Mouse (Mus musculus) heart, embryonic 11.5 days (tissue): ENCODE measurements at regions not wholly inside any gene's neighbourhood (a gene's known extent, or its start where the extent isn't known, plus 50 kb on each side); places are given as distances from the start of the nearest gene placed in this dataset.

Experiments used
- ATAC-seq: fragments of 200-750 bp; cut with Nextera tagmentation; replicated peaks from 2 replicates; pipeline ENCODE4 v1.8.0; 2017; ENCODE audit warnings: moderate library complexity; ENCODE audit not compliant: insufficient number of reproducible peaks, low FRiP score, low TSS enrichment
- H3K27ac ChIP-seq: fragments of 300-500 bp; sonication (generic); 2 replicates; pipeline ENCODE4 v1.5.1; 2014; ENCODE audit warnings: mild to moderate bottlenecking, low read depth, low read length
- H3K27me3 ChIP-seq: fragments of 300-500 bp; sonication (generic); 2 replicates; pipeline ENCODE4 v1.6.1; 2014; ENCODE audit warnings: mild to moderate bottlenecking, low read length, mixed read lengths; ENCODE audit not compliant: control insufficient read depth, insufficient read depth
- H3K36me3 ChIP-seq: fragments of 300-500 bp; sonication (generic); 2 replicates; pipeline ENCODE4 v1.6.1; 2014; ENCODE audit warnings: mild to moderate bottlenecking, low read length, moderate library complexity, mixed read lengths; ENCODE audit not compliant: control insufficient read depth, insufficient read depth
- H3K4me1 ChIP-seq: fragments of 300-500 bp; sonication (generic); 2 replicates; pipeline ENCODE4 v1.6.1; 2014; ENCODE audit warnings: low read length; ENCODE audit not compliant: control insufficient read depth, insufficient read depth
- H3K4me2 ChIP-seq: fragments of 300-500 bp; sonication (generic); 2 replicates; pipeline ENCODE4 v1.6.1; 2014; ENCODE audit warnings: mild to moderate bottlenecking, moderate library complexity
- H3K4me3 ChIP-seq: fragments of 300-500 bp; sonication (generic); 2 replicates; pipeline ENCODE4 v1.5.1; 2014; ENCODE audit warnings: low read depth, low read length
- H3K9ac ChIP-seq: fragments of 300-500 bp; sonication (generic); 2 replicates; pipeline ENCODE4 v1.6.1; 2014; ENCODE audit warnings: mild to moderate bottlenecking, low read depth, low read length, moderate library complexity
- H3K9me3 ChIP-seq: fragments of 300-500 bp; sonication (generic); replicated peaks from 2 replicates; pipeline ENCODE4 v1.6.1; 2016; ENCODE audit warnings: low read length; ENCODE audit not compliant: control insufficient read depth
- WGBS: fragments of 180-500 bp; shearing (Covaris S2); extraction: QIAGEN DNeasy Blood & Tissue Kit; methylation state at CpG from one replicate; pipeline ENCODE4 v1.1.7; 2014; ENCODE audit not compliant: insufficient replicate concordance; 5-methylcytosine and 5-hydroxymethylcytosine counted together

DNA sequence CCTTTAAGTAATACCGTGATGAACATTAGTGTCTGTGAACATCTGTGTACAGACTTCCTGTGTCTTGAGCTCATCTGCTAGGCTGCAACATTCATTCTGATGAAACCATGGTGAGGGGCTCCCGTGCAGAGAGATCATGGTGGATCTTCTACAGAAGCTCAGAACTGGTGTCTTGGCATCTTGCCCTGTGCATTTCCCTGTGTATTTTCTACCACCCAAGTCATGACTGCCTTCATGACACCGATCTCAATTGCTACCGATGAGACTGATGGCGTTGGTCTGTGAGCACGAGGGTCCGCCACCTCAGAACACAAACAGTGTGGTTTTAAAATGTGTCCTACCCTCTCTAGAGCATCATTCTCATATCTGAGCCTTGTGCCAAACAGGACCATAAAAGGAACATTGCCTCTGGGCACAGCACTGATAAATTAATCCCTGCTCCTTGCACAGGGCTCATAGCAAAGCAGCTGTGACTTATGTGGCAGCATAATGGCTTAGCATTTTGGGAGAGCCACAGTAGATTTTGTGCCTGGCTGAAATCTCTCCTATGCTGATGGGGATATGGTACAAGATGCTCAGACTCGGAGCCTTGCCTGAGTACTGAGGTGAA is 132.8 kb upstream of the Slc35f3 start:
- no peaks in the 10 kb centered on the region for H3K9me3 ChIP-seq
- no peak overlapping the region for H3K4me3 ChIP-seq
- no peak for ATAC-seq
- no peak overlapping the region for H3K4me2 ChIP-seq
- no peaks in the 10 kb centered on the region for H3K27me3 ChIP-seq
- H3K4me1 ChIP-seq, result no peaks in the 10 kb centered on the region
- 70% methylated on average over 8 of the region's 8 CpGs for WGBS
- H3K27ac ChIP-seq, result no peak overlapping the region
- no peaks in the 10 kb centered on the region for H3K36me3 ChIP-seq
- H3K9ac ChIP-seq, result no peak overlapping the region

DNA sequence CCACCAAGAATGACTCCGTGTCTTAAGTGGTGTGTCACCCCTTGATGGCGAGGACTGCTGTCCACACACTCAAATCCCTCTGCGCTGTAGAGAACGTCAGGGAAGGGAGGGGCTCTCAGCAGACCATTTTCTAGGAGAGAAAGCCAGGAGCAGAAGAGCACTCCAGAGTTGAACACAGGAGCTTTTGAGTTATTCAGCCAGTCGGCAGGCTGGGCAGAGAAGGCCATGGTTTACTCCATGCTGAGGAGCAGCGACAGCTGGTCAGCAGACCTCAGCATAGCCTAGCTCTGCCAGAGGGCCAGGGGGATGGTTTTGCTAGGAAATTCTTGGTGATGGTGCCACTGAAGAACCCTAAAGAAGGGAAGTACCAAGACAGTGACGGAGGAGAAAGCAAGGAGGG is 132.0 kb upstream of the Slc35f3 start:
- Histone ChIP-seq H3K4me3 (no peak overlapping the region), H3K27ac (no peak overlapping the region), H3K27me3 (no peaks in the 10 kb centered on the region), H3K4me1 (no peaks in the 10 kb centered on the region), H3K9me3 (no peaks in the 10 kb centered on the region), H3K4me2 (no peak overlapping the region), H3K9ac (no peak overlapping the region), H3K36me3 (no peaks in the 10 kb centered on the region)
- 67% methylated on average over 7 of the region's 7 CpGs for WGBS
- no peak for ATAC-seq

DNA sequence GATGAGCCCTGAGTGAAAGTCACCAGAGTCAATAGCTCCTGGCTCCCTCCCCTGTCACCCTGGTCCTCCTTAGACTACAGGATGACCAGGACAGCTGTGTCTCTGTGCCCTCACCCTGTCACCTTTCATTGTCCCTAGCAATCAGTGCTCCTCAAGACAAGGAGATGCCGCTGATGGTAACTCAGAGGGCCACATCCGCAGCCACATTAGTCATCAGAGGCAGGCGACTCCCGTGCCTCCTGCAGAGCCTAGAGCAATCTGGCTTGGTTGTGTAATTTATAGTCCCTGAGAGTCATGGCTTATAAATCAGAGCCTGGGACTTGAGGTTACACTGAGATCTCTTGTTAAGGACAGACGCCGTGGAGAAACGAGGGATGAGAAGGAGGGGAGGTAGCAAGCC is 123.9 kb upstream of the Slc35f3 start:
- Histone ChIP-seq H3K9me3 (no peaks in the 10 kb centered on the region), H3K9ac (no peak overlapping the region), H3K27ac (no peak overlapping the region), H3K4me2 (no peak overlapping the region), H3K36me3 (no peaks in the 10 kb centered on the region), H3K27me3 (no peaks in the 10 kb centered on the region), H3K4me1 (no peaks in the 10 kb centered on the region), H3K4me3 (no peak overlapping the region)
- 71% methylated on average over 7 of the region's 7 CpGs for WGBS
- no peak for ATAC-seq

DNA sequence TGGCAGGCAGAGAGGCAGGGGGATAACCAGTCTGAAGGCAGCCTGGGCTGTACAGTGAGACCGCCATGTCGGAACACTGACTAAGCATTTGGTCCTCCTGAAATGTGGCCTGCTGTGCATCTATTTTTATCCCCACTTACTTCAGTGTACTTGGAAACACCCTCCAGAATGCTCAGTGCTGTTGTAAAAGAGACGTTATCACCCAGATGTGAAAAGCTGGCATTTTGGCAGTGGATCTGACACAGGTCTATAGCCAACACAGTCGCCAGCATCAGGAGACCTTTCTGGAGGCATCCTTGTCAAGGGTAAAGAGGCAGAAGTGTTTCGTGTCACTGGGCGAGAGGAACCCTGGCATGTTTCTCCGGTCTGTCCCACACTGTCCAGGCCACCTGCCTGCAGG is 122.1 kb upstream of the Slc35f3 start:
- 73% methylated on average over 7 of the region's 7 CpGs for WGBS
- no peaks in the 10 kb centered on the region for H3K36me3 ChIP-seq
- H3K4me1 ChIP-seq, result no peaks in the 10 kb centered on the region
- H3K4me3 ChIP-seq, result no peak overlapping the region
- no peaks in the 10 kb centered on the region for H3K9me3 ChIP-seq
- no peak overlapping the region for H3K27ac ChIP-seq
- no peaks in the 10 kb centered on the region for H3K27me3 ChIP-seq
- no peak overlapping the region for H3K9ac ChIP-seq
- no peak overlapping the region for H3K4me2 ChIP-seq
- ATAC-seq, result no peak

DNA sequence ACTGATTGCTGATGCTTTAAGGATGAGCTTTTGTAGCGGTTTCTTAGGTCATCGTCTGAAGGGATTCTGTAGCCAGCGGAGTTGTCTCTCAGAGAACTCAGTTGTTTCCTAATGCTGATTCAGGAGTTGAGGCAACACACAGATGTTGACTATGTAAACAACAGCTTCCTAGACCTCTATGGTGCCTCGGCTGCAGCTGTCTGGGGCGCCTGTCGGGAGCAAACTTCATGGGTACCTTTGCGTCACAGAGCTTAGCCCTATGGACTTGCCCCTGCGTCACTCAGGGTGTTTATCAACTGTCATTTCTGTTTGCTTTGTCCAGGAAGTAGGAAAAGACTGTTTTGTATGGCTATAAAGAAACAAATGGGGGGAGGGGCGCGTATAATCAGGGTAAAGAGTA is 120.5 kb upstream of the Slc35f3 start:
- Histone ChIP-seq H3K36me3 (no peaks in the 10 kb centered on the region), H3K4me3 (no peak overlapping the region), H3K4me2 (no peak overlapping the region), H3K27me3 (no peaks in the 10 kb centered on the region), H3K9me3 (no peaks in the 10 kb centered on the region), H3K9ac (no peak overlapping the region), H3K27ac (no peak overlapping the region), H3K4me1 (no peaks in the 10 kb centered on the region)
- ATAC-seq, result no peak
- 70% methylated on average over 10 of the region's 10 CpGs for WGBS

DNA sequence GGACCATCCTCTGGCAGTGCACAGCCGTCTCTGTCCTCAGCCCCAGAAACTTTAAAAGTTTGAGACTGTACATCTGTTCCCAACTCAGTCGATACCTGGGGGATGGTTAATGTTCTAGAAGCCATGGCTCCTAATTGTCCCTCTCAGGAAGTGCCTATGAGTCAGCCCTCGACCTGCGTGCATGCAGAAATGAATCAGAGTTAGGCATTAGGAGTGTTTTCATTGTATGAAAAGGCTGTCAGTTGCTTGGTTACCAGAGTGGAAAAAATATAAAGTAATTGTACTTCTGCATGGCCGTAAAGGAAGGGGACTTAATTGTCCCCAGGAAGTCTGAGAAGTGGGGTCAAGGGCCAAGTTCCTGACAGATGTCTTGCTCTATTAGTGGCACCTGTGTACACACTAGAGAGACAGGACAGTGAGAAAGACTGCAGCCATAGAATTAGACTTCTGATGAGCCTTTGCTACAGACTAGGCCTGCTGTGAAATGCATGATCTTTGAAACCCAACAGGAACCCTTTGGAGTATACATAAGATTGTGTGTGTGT is 109.5 kb upstream of the Slc35f3 start:
- no peak overlapping the region for H3K27ac ChIP-seq

DNA sequence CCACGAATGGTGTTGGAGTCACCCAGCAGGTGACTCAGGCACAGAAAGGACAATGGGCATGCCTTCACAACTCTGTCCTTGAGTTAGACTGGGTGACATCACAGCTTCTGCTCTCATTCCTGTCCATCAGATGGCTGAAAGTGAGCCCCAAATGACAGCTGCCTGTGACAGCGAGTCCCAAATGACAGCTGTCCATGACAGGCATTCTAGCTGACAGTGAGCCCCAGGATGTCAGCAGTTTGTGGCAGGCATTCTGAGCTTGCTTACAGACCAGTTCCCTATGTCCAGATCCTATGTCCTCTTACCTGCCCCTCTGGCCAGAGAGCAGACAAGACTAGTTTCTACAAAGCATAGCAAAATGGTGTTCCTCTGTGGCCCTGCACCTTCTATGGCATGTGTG is 102.7 kb upstream of the Slc35f3 start:
- WGBS, result 65% methylated on average over 2 of the region's 2 CpGs
- Histone ChIP-seq H3K4me2 (no peak overlapping the region), H3K27ac (no peak overlapping the region), H3K9me3 (no peaks in the 10 kb centered on the region; the same call in 1 of the 2 replicates), H3K36me3 (no peaks in the 10 kb centered on the region), H3K9ac (no peak overlapping the region), H3K4me3 (no peak overlapping the region), H3K4me1 (no peaks in the 10 kb centered on the region), H3K27me3 (no peaks in the 10 kb centered on the region)
- no peak for ATAC-seq

More for the DNA sequence above, 109.5 kb upstream of the Slc35f3 start:
- Histone ChIP-seq H3K4me1 (no peaks in the 10 kb centered on the region), H3K27me3 (no peaks in the 10 kb centered on the region), H3K4me3 (no peak overlapping the region), H3K9ac (no peak overlapping the region), H3K9me3 (no peaks in the 10 kb centered on the region; the same call in 1 of the 2 replicates), H3K4me2 (no peak overlapping the region), H3K36me3 (no peaks in the 10 kb centered on the region)
- 73% methylated on average over 5 of the region's 5 CpGs for WGBS
- ATAC-seq, result no peak

DNA sequence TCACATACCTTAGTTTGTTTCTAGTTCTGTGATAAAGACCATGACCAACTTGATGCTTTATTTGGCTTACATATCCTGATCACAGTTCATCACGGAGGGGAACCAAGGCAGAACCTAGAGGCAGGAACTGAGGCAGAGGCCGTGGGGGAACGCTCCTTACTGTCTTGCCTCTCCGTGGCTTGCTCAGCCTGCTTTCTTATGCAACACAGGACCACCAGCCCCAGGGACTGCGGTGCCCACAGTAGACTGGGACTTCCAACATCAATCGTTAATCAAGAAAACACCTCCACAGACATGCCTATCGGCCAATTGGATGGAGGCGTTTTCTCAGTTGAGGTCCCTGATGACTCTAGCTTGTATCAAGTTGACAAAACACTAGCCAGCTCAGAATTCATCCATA is 87.8 kb upstream of the Slc35f3 start:
- Histone ChIP-seq H3K4me1 (no peaks in the 10 kb centered on the region), H3K4me2 (no peak overlapping the region), H3K9me3 (no peaks in the 10 kb centered on the region), H3K4me3 (no peak overlapping the region), H3K36me3 (no peaks in the 10 kb centered on the region), H3K27ac (no peak overlapping the region), H3K9ac (no peak overlapping the region), H3K27me3 (no peaks in the 10 kb centered on the region)
- ATAC-seq, result no peak
- 83% methylated on average over 8 of the region's 8 CpGs for WGBS

DNA sequence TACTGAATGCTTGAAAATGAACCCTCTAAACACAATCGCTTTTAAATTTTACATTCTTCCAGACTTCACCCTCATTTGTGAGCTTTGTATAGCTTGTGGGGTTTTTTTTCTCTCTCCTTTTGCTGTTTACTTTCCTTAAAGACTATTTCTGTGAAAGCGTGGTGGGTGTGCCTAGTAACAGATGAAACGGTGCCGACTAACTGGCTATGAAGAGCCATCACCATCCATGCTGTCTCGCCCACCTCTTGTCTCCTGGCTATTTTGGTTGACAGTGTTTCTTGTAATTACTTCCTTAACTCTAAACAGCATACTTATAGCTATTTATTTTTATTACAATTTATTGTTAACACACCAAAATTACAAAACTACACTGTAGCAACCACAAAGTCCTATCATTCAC is 85.6 kb upstream of the Slc35f3 start:
- no peak overlapping the region for H3K27ac ChIP-seq
- 84% methylated on average over 5 of the region's 5 CpGs for WGBS
- no peak overlapping the region for H3K4me2 ChIP-seq
- no peak for ATAC-seq
- H3K9me3 ChIP-seq, result no peaks in the 10 kb centered on the region
- H3K36me3 ChIP-seq, result no peaks in the 10 kb centered on the region
- H3K4me3 ChIP-seq, result no peak overlapping the region
- no peak overlapping the region for H3K9ac ChIP-seq
- no peaks in the 10 kb centered on the region for H3K4me1 ChIP-seq
- no peaks in the 10 kb centered on the region for H3K27me3 ChIP-seq
